Mouse (Mus musculus) midbrain, embryonic 11.5 days (tissue): ENCODE results near the gene Kcna2. TPM values are rescaled to one million over a fixed set of nuclear protein-coding genes. Genes with fewer than 3 reads are reported as not detected.
A peak's percentile ranks its signal among the peaks of the same experiment; 100 is the strongest.

Experiments used
- ATAC-seq: fragments of 200-750 bp; cut with Nextera tagmentation; 2 replicates; pipeline ENCODE4 v1.8.0; 2017; ENCODE audit warnings: moderate TSS enrichment, moderate library complexity; ENCODE audit not compliant: low FRiP score
- DNase-seq: peaks from one replicate; pipeline ENCODE4 v3.0.0; 2015; ENCODE audit warnings: low spot score; ENCODE audit errors: missing footprints
- H3K27ac ChIP-seq: fragments of 300-500 bp; sonication (generic); 2 replicates; pipeline ENCODE4 v1.5.1; 2014; ENCODE audit warnings: low read depth, low read length
- H3K27me3 ChIP-seq: fragments of 300-500 bp; sonication (generic); 2 replicates; pipeline ENCODE4 v1.6.1; 2014; ENCODE audit warnings: mild to moderate bottlenecking, low read length, moderate library complexity, mixed read lengths; ENCODE audit not compliant: control insufficient read depth, insufficient read depth
- H3K36me3 ChIP-seq: fragments of 300-500 bp; sonication (generic); 2 replicates; pipeline ENCODE4 v1.6.1; 2014; ENCODE audit warnings: mild to moderate bottlenecking, low read length, moderate library complexity, mixed read lengths; ENCODE audit not compliant: control insufficient read depth, insufficient read depth
- H3K4me1 ChIP-seq: fragments of 300-500 bp; sonication (generic); 2 replicates; pipeline ENCODE4 v1.6.1; 2014; ENCODE audit warnings: low read length; ENCODE audit not compliant: control insufficient read depth, insufficient read depth
- H3K4me2 ChIP-seq: fragments of 300-500 bp; sonication (generic); 2 replicates; pipeline ENCODE4 v1.6.1; 2014; ENCODE audit warnings: mild to moderate bottlenecking, moderate library complexity
- H3K4me3 ChIP-seq: fragments of 300-500 bp; sonication (generic); 2 replicates; pipeline ENCODE4 v1.5.1; 2014; ENCODE audit warnings: low read depth, low read length
- H3K9ac ChIP-seq: fragments of 300-500 bp; sonication (generic); 2 replicates; pipeline ENCODE4 v1.6.1; 2014; ENCODE audit warnings: low read length
- H3K9me3 ChIP-seq: fragments of 300-500 bp; sonication (generic); 2 replicates; pipeline ENCODE4 v1.6.1; 2016; ENCODE audit warnings: low read length; ENCODE audit not compliant: control insufficient read depth
- WGBS: fragments of 180-500 bp; shearing (Covaris S2); extraction: QIAGEN DNeasy Blood & Tissue Kit; methylation state at CpG from one replicate; pipeline ENCODE4 v1.1.7; 2014; 5-methylcytosine and 5-hydroxymethylcytosine counted together
- polyA plus RNA-seq: library from polyadenylated mRNA; unstranded; fragments of >200 nt; fragmentation: Nextera tagmentation; extraction: Ambion mirVana; gene quantifications from 2 replicates; pipeline ENCODE4 v1.2.1, GENCODE M21; 2014

Kcna2 gene
- polyA plus RNA-seq, 1 experiment from 2014 or later, result 0.18 TPM

- H3K27ac ChIP-seq, result no peak overlapping the region
- H3K4me1 ChIP-seq, result peaks cover 11% of the 10 kb centered on the region
- no peak overlapping the region for H3K4me3 ChIP-seq
- DNase-seq (no peak), ATAC-seq (peak; percentile 26)
- H3K9ac ChIP-seq, result no peak overlapping the region
- no peak overlapping the region for H3K4me2 ChIP-seq
- H3K27me3 ChIP-seq, result no peaks in the 10 kb centered on the region
- H3K36me3 ChIP-seq, result no peaks in the 10 kb centered on the region
- WGBS, result 66% methylated on average over 10 of the region's 10 CpGs
- H3K9me3 ChIP-seq, result no peaks in the 10 kb centered on the region
Observed at GRCm38 (mm10) chr3:107112932-107113659, 12.2 kb downstream of the Kcna2 start.

GRCm38 (mm10) chr3:107113771-107114737 is 13.1 kb downstream of the Kcna2 start:
- peak overlapping the region; percentile 67 for H3K27ac ChIP-seq
- H3K4me2 ChIP-seq, result 0 out of 2 replicates have a peak overlapping the region, but pooled peaks have one; percentile 17
- H3K4me3 ChIP-seq, result no peak overlapping the region

GRCm38 (mm10) chr3:107114941-107115340 is 14.0 kb downstream of the Kcna2 start:
- Histone ChIP-seq H3K9ac (no peak overlapping the region), H3K27ac (no peak overlapping the region), H3K4me1 (peaks cover 11% of the 10 kb centered on the region), H3K4me3 (no peak overlapping the region), H3K27me3 (no peaks in the 10 kb centered on the region), H3K4me2 (no peak overlapping the region), H3K9me3 (no peaks in the 10 kb centered on the region), H3K36me3 (no peaks in the 10 kb centered on the region)
- DNase-seq, result no peak
- ATAC-seq, result no peak
- 95% methylated on average over 2 of the region's 2 CpGs for WGBS

More at GRCm38 (mm10) chr3:107113771-107114737, 13.1 kb downstream of the Kcna2 start:
- 32% methylated on average over 14 of the region's 14 CpGs for WGBS
- H3K36me3 ChIP-seq, result no peaks in the 10 kb centered on the region
- no peaks in the 10 kb centered on the region for H3K27me3 ChIP-seq
- DNase-seq, result no peak
- peak; percentile 90 for ATAC-seq
- peaks cover 11% of the 10 kb centered on the region for H3K4me1 ChIP-seq
- H3K9me3 ChIP-seq, result no peaks in the 10 kb centered on the region
- H3K9ac ChIP-seq, result no peak overlapping the region

GRCm38 (mm10) chr3:107115746-107116145 is 14.8 kb downstream of the Kcna2 start:
- 77% methylated on average over 2 of the region's 2 CpGs for WGBS
- Histone ChIP-seq H3K27me3 (no peaks in the 10 kb centered on the region), H3K4me1 (peaks cover 11% of the 10 kb centered on the region), H3K4me3 (no peak overlapping the region), H3K36me3 (no peaks in the 10 kb centered on the region), H3K9ac (no peak overlapping the region), H3K27ac (no peak overlapping the region), H3K4me2 (no peak overlapping the region), H3K9me3 (no peaks in the 10 kb centered on the region)
- ATAC-seq, result no peak
- DNase-seq, result no peak

- no peaks in the 10 kb centered on the region for H3K9me3 ChIP-seq
- H3K4me3 ChIP-seq, result no peak overlapping the region
- H3K27ac ChIP-seq, result no peak overlapping the region
- 96% methylated on average over 2 of the region's 2 CpGs for WGBS
- H3K27me3 ChIP-seq, result no peaks in the 10 kb centered on the region
- DNase-seq (no peak), ATAC-seq (no peak)
- H3K36me3 ChIP-seq, result no peaks in the 10 kb centered on the region
- no peak overlapping the region for H3K9ac ChIP-seq
- no peaks in the 10 kb centered on the region for H3K4me1 ChIP-seq
- no peak overlapping the region for H3K4me2 ChIP-seq
Observed at GRCm38 (mm10) chr3:107119864-107120564, 19.1 kb downstream of the Kcna2 start.

GRCm38 (mm10) chr3:107122306-107122705 is 21.4 kb downstream of the Kcna2 start:
- H3K4me1 ChIP-seq, result no peaks in the 10 kb centered on the region
- H3K36me3 ChIP-seq, result no peaks in the 10 kb centered on the region
- H3K9me3 ChIP-seq, result no peaks in the 10 kb centered on the region
- H3K27ac ChIP-seq, result no peak overlapping the region
- H3K27me3 ChIP-seq, result no peaks in the 10 kb centered on the region
- no peak overlapping the region for H3K4me3 ChIP-seq
- H3K9ac ChIP-seq, result no peak overlapping the region
- DNase-seq, result no peak
- no peak for ATAC-seq
- no peak overlapping the region for H3K4me2 ChIP-seq

GRCm38 (mm10) chr3:107127667-107128066 is 26.7 kb downstream of the Kcna2 start:
- ATAC-seq, result no peak
- no peaks in the 10 kb centered on the region for H3K9me3 ChIP-seq
- no peak overlapping the region for H3K27ac ChIP-seq
- WGBS, result 79% methylated on average over 1 of the region's 1 CpGs
- H3K4me2 ChIP-seq, result no peak overlapping the region
- H3K36me3 ChIP-seq, result no peaks in the 10 kb centered on the region
- no peaks in the 10 kb centered on the region for H3K4me1 ChIP-seq
- H3K27me3 ChIP-seq, result no peaks in the 10 kb centered on the region
- DNase-seq, result no peak
- H3K4me3 ChIP-seq, result no peak overlapping the region
- no peak overlapping the region for H3K9ac ChIP-seq

- WGBS, result 80% methylated on average over 3 of the region's 3 CpGs
- Histone ChIP-seq H3K4me1 (no peaks in the 10 kb centered on the region), H3K27ac (no peak overlapping the region), H3K27me3 (no peaks in the 10 kb centered on the region), H3K9ac (no peak overlapping the region), H3K4me2 (no peak overlapping the region), H3K36me3 (no peaks in the 10 kb centered on the region), H3K4me3 (no peak overlapping the region), H3K9me3 (no peaks in the 10 kb centered on the region)
- no peak for DNase-seq
- no peak for ATAC-seq
Observed at GRCm38 (mm10) chr3:107128421-107128820, 27.5 kb downstream of the Kcna2 start.
